ENCODE assay signal across 8 mouse cellular contexts in genomic region chr13:73626410-73626744, GRCm38 (mm10). TPM values are rescaled to one million over a fixed set of nuclear protein-coding genes. Genes with fewer than 3 reads are reported as not detected.
DNase-seq lines count a peak whose midpoint lies in the region; ATAC-seq and TF ChIP-seq lines count a peak whose summit lies in the region.

No protein-coding gene starts in this region.

- TF ChIP-seq CTCF in cortical plate, adult 2 months (IDR thresholded peaks at IDR 0.05; ENCODE audit: extremely low read depth, insufficient read depth, low read length) = no peak
- TF ChIP-seq CTCF in hindbrain, postnatal 0 days (IDR thresholded peaks at IDR 0.05; ENCODE audit: low read depth) = no peak

- no peak overlapping the region for H3K27ac ChIP-seq in kidney, embryonic 15.5 days
- H3K27ac ChIP-seq in cortical plate, adult 2 months (ENCODE audit: insufficient read depth, low read length) = no peak overlapping the region
- H3K27ac ChIP-seq in hindbrain, postnatal 0 days = no peak overlapping the region
- H3K27ac ChIP-seq in midbrain, embryonic 16.5 days (ENCODE audit: low read length) = no peak overlapping the region

- peaks cover 18% of the 10 kb centered on the region for H3K4me1 ChIP-seq in kidney, embryonic 15.5 days
- H3K4me1 ChIP-seq in cortical plate, adult 2 months (ENCODE audit: control insufficient read depth, insufficient read depth, low read length) = no peaks in the 10 kb centered on the region
- H3K4me1 ChIP-seq in hindbrain, postnatal 0 days (ENCODE audit: insufficient read depth, low read length) = peaks cover 12% of the 10 kb centered on the region; the same call in 1 of the 2 replicates
- peaks cover 11% of the 10 kb centered on the region for H3K4me1 ChIP-seq in midbrain, embryonic 16.5 days (ENCODE audit: control insufficient read depth, insufficient read depth, low read length)

- H3K27me3 ChIP-seq in kidney, embryonic 15.5 days = no peaks in the 10 kb centered on the region
- no peaks in the 10 kb centered on the region for H3K27me3 ChIP-seq in hindbrain, postnatal 0 days (ENCODE audit: insufficient read depth, low read length)
- H3K27me3 ChIP-seq in midbrain, embryonic 16.5 days (ENCODE audit: control insufficient read depth, insufficient read depth, low read depth, low read length) = no peaks in the 10 kb centered on the region

- WGBS in kidney, embryonic 15.5 days = 46% methylated on average over 6 of the region's 6 CpGs
- WGBS in hindbrain, postnatal 0 days = 40% methylated on average over 6 of the region's 6 CpGs
- WGBS in midbrain, embryonic 16.5 days = 45% methylated on average over 6 of the region's 6 CpGs

- no peak for TF ChIP-seq POLR2A in cortical plate, adult 2 months (IDR thresholded peaks at IDR 0.05; ENCODE audit: extremely low read depth, insufficient read depth, low read length)

- DNase-seq in kidney, postnatal 25 days = no peak
- DNase-seq in hindbrain, postnatal 0 days (ENCODE audit: low spot score) = no peak
- no peak for DNase-seq in frontal cortex, postnatal 10 days (ENCODE audit: low spot score in 2 of 2)
- DNase-seq in cerebellum, adult 9-11 months = no peak

- H3K9ac ChIP-seq in kidney, embryonic 15.5 days = no peak overlapping the region
- peak overlapping the region; percentile 58 for H3K9ac ChIP-seq in hindbrain, postnatal 0 days (replicated peaks; ENCODE audit: low read length)
- peak overlapping the region; percentile 74; the same call in 1 of the 2 replicates for H3K9ac ChIP-seq in midbrain, embryonic 16.5 days (ENCODE audit: low read depth, low read length)

- H3K9me3 ChIP-seq in kidney, embryonic 15.5 days (replicated peaks) = no peaks in the 10 kb centered on the region
- no peaks in the 10 kb centered on the region for H3K9me3 ChIP-seq in hindbrain, postnatal 0 days (ENCODE audit: low read length)
- H3K9me3 ChIP-seq in midbrain, embryonic 16.5 days (replicated peaks; ENCODE audit: control insufficient read depth, low read length, poor library complexity, severe bottlenecking) = no peaks in the 10 kb centered on the region

- peak overlapping the region; percentile 66 for H3K4me3 ChIP-seq in kidney, embryonic 15.5 days (replicated peaks)
- H3K4me3 ChIP-seq in cortical plate, adult 2 months (ENCODE audit: insufficient read depth, low read length) = peak overlapping the region; percentile 39; the same call in 1 of the 2 replicates
- H3K4me3 ChIP-seq in hindbrain, postnatal 0 days (ENCODE audit: low read length) = peak overlapping the region; percentile 41
- H3K4me3 ChIP-seq in midbrain, embryonic 16.5 days (ENCODE audit: low read depth, low read length) = peak overlapping the region; percentile 52

- peaks cover 10% of the 10 kb centered on the region for H3K36me3 ChIP-seq in kidney, embryonic 15.5 days
- H3K36me3 ChIP-seq in hindbrain, postnatal 0 days (ENCODE audit: insufficient read depth, low read length) = peaks cover 9% of the 10 kb centered on the region; the same call in 1 of the 2 replicates
- no peaks in the 10 kb centered on the region; the same call in 1 of the 2 replicates for H3K36me3 ChIP-seq in midbrain, embryonic 16.5 days (ENCODE audit: control insufficient read depth, insufficient read depth, low read length)

- ATAC-seq in kidney, embryonic 15.5 days (replicated peaks; ENCODE audit: low FRiP score) = no peak
- ATAC-seq in hindbrain, postnatal 0 days = no peak
- peak; percentile 63 for ATAC-seq in midbrain, embryonic 16.5 days
- ATAC-seq in CD4-positive, CD25-positive, alpha-beta regulatory T cell, adult 4 months = no peak

- peak overlapping the region; percentile 97 for H3K4me2 ChIP-seq in kidney, embryonic 15.5 days
- H3K4me2 ChIP-seq in hindbrain, postnatal 0 days (ENCODE audit: low read depth, low read length) = peak overlapping the region; percentile 78
- peak overlapping the region; percentile 89 for H3K4me2 ChIP-seq in midbrain, embryonic 16.5 days (ENCODE audit: low read length)

RNA-seq across cellular contexts. Expression of gene Tert, which starts 0.3 kb away (rescaled TPM):
- 6.5 and 7.3 TPM in 2 replicates for polyA plus RNA-seq in kidney, embryonic 15.5 days (2015; fragmentation: Nextera tagmentation; extraction: Ambion mirVana)
- 3.0 and 3.3 TPM in 2 replicates for polyA plus RNA-seq in cortical plate, adult 2 months (2012; rRNA removed)
- total RNA-seq in hindbrain, postnatal 0 days (2014; rRNA removed) = 5.6 and 8.0 TPM in 2 replicates
- polyA plus RNA-seq in hindbrain, postnatal 0 days (2015; fragmentation: Nextera tagmentation; extraction: Ambion mirVana) = 2.6 and 2.7 TPM in 2 replicates
- polyA plus RNA-seq in midbrain, embryonic 16.5 days (2015; fragmentation: Nextera tagmentation; extraction: Ambion mirVana) = 6.2 and 8.5 TPM in 2 replicates
- polyA plus RNA-seq in CD4-positive, CD25-positive, alpha-beta regulatory T cell, adult 4 months (2017; shearing (Covaris generic)) = 1 to 10 TPM; 2.8 to 3.6 TPM

RNA-seq across cellular contexts. Expression of gene Clptm1l, which starts 22.6 kb away (rescaled TPM):
- polyA plus RNA-seq in kidney, embryonic 15.5 days (2015; fragmentation: Nextera tagmentation; extraction: Ambion mirVana) = 123 and 133 TPM in 2 replicates
- polyA plus RNA-seq in cortical plate, adult 2 months (2012; rRNA removed) = 136 and 147 TPM in 2 replicates
- total RNA-seq in hindbrain, postnatal 0 days (2014; rRNA removed) = 130 and 150 TPM in 2 replicates
- 127 and 131 TPM in 2 replicates for polyA plus RNA-seq in hindbrain, postnatal 0 days (2015; fragmentation: Nextera tagmentation; extraction: Ambion mirVana)
- polyA plus RNA-seq in midbrain, embryonic 16.5 days (2015; fragmentation: Nextera tagmentation; extraction: Ambion mirVana) = 133 and 136 TPM in 2 replicates
- 10 to 100 TPM; 19.1 to 44.9 TPM for polyA plus RNA-seq in CD4-positive, CD25-positive, alpha-beta regulatory T cell, adult 4 months (2017; shearing (Covaris generic))

RNA-seq across cellular contexts. Expression of gene Slc6a18, which starts 51.4 kb away (rescaled TPM):
- polyA plus RNA-seq in kidney, embryonic 15.5 days (2015; fragmentation: Nextera tagmentation; extraction: Ambion mirVana) = 19.0 and 19.2 TPM in 2 replicates
- polyA plus RNA-seq in cortical plate, adult 2 months (2012; rRNA removed) = 0.02 TPM in 1 of 2 replicates, not detected in the other
- total RNA-seq in hindbrain, postnatal 0 days (2014; rRNA removed) = not detected in 2 replicates
- not detected in 2 replicates for polyA plus RNA-seq in hindbrain, postnatal 0 days (2015; fragmentation: Nextera tagmentation; extraction: Ambion mirVana)
- polyA plus RNA-seq in midbrain, embryonic 16.5 days (2015; fragmentation: Nextera tagmentation; extraction: Ambion mirVana) = not detected in 2 replicates
- polyA plus RNA-seq in CD4-positive, CD25-positive, alpha-beta regulatory T cell, adult 4 months (2017; shearing (Covaris generic)) = not detected

Comparison
In these comparisons a context has a peak if more than half of its experiments do, and no peak if none do; other contexts are left out.
1. RNA of gene Slc6a18, which starts 51.4 kb away (polyA plus RNA-seq): 19.0 to 19.2 TPM in kidney, embryonic 15.5 days; 0.02 TPM in cortical plate, adult 2 months, not detected in hindbrain, postnatal 0 days, not detected in midbrain, embryonic 16.5 days and not detected in CD4-positive, CD25-positive, alpha-beta regulatory T cell, adult 4 months; every median in the first group is over 10 times any median in the second.
2. Peak in every context shown above with its lines, with median percentiles within 50 percentile points of each other: H3K4me2 ChIP-seq and H3K4me3 ChIP-seq.